Mouse (Mus musculus) cerebellum, adult 18-20 months (tissue): ENCODE results near the gene Odf4.
"Not testable (repeated sequence)": the region's sequence is repeated elsewhere in the genome, so short reads cannot be mapped to it uniquely, and the experiment has no call there.

Experiments
- DNase-seq, 2 experiments: peaks; one replicate each; pipeline ENCODE4 v3.0.0; 2021

Odf4 gene

DNA sequence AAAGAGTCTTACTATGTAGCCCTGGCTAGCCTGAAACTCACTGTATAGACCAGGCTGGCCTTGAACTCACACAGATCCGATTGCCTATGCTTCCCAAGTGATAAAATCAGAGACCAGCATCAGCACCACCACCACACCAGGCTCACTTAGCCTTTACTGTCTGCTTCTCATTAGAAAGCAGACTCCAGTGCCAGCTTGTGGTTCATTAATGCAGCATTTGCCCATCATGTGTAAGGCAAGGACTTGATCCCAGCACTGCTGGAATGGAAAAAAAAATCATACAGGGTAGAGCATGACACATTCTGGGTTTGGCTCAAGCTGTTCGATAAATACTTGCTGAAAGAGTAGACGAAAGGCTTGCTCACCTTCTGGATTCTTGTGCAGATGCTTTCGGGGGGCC lies 19.1 kb upstream of the Odf4 start:
- DNase-seq = no peak

DNA sequence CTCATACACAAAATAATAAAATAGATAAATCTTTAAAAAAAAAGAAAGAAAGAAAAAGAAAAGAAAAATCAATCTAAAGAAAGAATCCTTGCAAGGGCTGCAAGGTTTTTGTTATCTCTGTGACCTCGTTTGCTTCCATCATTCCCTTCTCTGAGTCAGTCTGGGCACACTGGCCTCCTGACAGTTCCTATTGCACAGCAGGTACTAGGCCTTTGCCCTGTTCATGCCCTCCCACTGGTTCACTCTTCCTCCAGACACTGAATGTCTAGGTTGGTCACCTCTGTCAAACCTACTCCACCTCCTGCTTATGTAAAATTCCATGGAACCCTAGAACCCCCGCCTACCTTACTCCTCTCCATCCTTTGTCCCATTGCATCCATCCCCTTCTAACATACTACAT lies 18.4 kb upstream of the Odf4 start:
- no peak for DNase-seq

DNA sequence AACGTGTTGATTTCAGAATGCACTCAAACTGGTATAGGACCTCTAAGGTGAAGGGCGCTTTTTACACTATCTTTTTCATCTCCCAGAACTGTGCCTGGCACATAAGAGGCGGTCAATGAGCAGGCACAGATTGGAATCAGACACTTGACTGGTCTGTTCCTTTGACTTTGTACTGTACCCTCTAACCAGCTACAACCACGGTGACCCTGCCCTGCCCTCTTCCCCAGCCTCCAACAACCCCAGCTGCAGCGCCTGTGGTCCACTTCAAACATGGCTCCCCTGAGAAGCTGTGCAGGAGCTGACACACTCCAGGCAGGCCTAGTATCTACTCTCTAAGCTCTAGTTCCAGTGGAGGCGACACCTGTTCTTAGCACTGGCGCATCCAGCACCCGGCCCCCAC lies 15.8 kb upstream of the Odf4 start:
- no peak for DNase-seq

DNA sequence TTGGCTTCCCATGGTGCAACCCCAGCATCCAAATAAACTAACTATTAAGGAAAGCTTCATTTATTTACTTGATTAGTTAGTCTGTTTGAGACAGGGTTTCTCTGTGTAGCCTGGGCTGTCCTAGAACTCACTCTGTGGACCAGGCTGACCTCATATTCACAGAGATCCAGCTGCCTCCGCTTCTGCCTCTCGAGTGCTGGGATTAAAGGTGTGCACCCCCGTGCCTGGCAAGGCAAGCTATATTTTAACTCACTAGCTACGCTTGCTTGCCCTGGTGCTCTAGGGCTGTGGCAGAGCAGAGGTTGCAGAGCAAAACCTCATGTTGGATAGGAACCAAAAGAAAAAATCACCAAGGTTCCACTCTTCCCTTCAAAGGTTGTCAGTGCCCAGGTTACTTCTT lies 13.6 kb upstream of the Odf4 start:
- DNase-seq = no peak

DNA sequence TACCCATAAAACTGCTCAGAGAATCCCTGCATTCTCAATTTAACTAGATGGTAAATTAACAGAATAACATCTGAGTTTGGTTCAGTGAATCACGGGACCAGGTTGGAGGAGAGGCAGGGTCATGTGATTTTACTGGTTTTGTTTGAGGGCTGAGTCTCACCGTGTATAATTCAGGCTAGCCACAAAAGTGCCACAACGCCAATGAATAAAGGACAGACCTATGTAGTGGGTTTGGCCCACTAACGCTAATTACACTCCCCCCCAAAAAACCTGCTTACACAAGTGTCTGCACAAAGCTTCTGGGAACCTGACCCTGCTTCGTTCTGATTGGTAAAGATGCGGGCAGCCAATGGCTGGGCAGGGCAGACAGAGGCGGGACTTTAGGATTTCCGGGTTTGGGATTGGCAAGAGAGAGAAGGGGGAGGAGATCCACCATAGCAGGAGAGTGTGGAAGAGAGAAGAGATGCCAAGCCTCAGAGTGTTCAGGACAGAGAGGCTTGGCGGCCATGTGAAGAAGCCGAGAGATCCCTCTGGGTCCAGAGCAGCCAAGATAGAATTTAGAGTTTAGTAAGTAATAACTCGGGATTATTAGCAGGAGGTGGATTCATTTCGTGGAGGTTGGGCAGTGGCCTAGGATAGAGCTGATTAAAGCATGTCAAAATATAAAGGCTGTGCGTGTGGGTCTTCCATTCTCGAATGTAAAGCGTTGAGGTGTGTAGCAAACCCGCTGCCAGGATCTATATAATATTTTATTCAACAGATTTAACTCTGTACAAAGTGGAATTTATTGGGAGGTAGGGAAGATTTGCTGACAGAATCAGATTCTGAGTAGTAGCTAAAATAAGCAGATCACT lies 12.8 kb upstream of the Odf4 start:
- peak; percentile 84 to 95 for DNase-seq

DNA sequence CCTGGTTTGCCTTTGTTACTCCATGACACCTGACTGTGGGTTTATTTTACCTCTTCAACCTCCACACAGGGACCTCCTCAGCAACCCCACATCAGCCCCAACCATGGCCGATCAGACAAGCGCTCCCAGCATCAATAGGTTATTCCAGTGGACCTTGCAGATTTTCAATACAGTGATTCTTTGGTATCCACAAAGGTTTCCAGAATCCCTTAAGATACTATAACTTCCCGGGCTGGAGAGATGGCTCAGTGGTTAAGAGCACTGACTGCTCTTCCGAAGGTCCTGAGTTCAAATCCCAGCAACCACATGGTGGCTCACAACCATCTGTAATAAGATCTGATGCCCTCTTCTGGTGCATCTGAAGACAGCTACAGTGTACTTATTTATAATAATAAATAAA lies 10.1 kb upstream of the Odf4 start:
- DNase-seq = not testable (repeated sequence)

DNA sequence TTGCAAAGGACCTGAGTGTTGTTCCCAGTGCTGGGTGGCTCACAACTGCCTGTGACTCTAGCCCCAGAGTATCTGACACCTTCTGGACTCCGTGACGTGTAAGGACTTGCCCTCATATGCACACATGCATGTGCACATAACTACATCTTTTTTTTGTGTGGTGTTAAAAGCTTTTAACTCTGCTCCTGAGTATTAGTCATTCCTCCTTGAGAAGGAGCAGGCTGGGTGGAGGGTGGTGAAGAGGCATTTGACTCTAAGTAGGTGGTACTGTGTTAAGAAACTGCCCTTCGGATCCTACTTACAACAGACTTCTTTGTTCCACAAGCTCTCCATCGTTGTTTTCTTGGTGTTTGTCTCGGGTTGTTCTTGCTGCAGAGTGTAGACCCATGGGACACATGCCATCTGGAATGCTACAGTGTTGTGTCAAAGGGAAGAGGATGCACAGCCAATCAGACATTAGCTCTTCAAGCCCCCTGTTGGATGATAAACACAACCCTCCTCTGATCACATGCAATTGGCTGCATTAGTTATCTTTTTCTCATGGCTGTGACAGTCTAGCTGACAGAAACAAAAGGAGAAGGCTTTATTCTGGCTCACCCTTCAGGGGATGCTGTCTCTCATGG lies 7.1 kb upstream of the Odf4 start:
- no peak for DNase-seq

DNA sequence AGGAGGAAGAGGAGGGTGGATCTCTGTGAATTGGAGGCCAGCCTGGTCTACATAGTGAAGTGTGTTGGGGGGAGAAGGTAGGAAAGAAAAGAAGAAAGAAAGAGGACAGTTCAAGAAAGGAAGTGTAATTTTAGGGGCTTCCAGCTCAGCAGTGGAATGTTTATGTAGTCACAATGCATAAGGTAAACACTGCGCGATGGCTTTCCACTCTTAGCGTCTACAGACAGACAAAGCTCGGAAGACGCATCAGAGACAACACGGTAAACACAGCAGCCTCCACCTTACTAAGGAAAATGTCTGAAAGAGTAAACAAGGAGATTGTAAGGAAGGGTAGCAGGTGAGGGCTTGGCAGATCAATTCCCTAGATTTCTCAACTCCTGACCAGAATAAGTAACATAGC lies 3.1 kb upstream of the Odf4 start:
- no peak for DNase-seq

DNA sequence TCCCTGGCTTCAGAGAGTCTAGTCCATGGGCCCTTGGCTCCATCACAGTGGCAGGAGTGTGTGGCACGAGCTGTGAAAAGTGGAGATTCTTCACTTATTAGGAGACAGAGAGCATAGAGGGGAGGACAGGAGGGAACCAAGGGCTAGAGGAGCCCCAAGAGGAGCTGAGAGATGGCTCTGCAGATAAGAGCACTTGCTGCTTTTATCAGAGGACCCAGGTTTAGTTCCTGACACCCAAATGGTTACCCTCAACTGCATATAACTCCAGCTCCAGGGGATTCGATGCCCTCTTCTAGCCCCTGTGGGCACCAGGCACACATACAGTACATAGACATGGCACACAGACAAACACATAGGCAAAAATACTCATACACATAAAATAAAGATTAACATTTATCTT lies 2.1 kb downstream of the Odf4 start:
- DNase-seq = no peak

DNA sequence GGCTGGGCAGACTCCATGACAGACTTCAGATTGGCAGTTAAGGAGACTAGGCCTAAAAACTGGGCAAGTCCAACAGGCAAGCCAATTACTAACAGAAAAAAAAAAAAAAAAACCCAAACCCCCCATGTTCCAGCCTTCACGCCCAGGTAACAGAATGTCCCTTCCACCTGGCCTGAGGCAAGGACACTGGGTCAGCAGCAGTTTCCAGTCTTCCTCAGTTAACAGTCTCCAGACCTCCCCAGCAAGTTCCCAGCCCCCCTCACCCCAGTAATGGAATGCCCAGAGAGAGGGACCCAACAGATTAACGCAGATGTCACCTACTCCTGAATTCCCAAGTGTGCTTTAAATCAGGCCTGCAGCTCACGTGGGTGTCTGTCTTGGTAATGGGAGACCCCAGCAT lies 3.7 kb downstream of the Odf4 start:
- DNase-seq = no peak

DNA sequence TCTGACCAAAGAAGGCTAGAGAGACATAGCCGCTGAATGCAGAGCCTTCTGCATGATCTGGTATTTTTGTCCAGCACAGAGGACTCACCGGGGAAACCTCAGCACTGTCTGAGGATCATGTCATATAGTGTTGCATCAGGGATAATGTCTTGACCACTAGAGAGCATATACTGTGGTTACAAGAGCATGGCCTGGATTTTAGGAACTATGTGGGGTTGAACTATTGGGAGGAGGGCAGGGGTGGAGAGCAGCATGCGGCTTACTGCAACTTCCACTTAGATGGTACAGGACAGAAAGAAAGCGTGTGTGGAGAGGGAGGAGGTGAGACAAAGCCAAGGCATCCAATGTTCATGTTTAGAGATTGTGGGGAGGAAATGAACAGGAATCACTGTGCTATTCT lies 12.3 kb downstream of the Odf4 start:
- DNase-seq = no peak

DNA sequence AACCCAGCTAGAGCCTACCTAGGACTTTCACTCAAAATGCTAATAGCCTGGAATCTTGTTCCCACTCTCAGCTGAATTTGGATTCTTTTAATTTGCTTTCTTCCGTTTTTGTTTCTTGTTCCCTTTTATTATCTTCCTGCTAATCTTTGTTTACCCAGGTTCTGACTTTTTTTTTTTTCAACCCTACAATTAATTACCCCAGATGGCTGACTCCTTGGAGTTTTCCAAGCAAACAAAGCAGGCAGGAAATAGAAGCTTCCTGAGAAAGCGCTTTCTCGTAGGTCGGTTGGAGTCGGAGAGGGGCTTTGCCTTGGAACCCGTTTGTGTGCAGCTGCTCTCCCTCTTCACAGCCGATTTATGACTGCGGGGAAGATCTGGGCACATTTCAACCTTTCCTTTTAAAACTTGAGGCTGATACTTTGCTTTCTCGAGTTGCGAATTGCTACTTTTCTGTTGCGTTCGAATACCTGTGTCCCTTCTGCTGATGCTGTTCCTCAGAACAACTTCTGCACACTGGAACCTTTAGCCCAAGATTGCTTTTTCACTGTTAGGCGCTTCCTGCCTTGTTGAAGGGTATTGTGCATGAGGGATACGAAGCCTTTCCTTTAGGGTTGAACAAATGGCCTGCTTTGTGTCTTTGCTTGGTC lies 15.2 kb downstream of the Odf4 start:
- no peak for DNase-seq

DNA sequence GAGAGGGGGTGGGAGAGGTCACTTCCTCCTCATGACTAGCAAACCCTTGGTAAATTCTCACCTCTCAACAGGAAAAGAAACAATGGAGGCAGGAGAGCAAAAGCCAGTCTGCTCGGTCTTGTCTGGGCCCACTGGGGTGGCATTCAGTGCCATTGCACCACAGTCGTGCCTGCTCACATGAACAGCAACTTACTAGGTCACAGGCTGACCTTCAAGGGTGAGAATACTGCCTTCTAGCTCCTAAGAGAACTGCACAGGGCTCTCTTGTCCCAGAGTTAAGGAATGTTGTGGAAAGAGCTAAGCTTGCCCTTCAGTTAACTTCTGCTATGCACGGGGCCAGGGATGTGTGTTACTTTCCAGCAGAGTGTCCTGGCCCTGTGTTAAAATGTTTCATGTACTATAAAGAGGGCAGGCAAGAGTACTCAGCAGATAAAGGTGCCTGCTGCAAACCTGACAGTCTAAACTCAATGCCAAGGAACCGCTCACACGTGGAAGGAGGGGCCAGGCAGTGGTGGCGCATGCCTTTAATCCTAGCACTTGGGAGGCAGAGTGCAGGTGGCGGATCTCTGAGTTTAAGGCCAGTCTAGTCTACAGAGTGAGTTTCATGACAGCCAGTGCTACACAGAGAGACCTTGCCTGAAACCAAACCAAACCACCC lies 17.9 kb downstream of the Odf4 start:
- no peak for DNase-seq

DNA sequence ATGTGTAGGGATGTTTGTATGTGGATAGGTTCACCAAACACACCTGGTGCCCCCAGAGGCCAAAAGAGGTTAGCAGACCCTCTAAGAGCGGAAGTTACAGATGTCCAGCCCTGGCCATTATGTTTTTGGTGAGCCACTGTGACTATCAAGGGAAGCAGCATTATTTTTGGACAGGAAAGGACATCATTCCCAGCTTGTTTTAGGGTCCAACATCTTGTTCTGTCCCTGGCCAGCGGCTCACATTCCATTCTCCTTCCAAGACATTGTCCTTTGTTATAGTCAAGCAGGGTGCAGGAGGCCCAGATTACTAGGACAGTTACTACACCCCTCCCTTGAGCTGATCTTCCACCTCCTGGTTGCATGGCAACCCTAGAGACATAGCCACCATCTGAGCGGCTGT lies 19.6 kb downstream of the Odf4 start:
- DNase-seq = no peak

DNA sequence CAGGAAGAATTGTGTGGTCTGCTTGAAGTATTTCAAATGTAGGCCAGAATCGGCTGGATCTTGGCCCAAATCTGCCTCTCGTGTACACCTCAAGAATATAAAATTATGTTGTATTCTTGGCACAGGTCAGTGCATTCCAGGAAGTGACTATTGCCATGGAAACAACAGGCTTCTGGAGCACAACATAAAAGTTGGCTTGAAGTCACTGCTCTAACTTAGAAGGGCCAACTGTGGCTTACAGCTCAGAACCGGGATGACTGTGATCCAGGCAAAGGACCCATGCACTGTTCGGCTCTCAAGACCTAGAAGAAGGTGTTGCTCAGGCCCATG lies 20.5 kb downstream of the Odf4 start:
- no peak for DNase-seq

DNA sequence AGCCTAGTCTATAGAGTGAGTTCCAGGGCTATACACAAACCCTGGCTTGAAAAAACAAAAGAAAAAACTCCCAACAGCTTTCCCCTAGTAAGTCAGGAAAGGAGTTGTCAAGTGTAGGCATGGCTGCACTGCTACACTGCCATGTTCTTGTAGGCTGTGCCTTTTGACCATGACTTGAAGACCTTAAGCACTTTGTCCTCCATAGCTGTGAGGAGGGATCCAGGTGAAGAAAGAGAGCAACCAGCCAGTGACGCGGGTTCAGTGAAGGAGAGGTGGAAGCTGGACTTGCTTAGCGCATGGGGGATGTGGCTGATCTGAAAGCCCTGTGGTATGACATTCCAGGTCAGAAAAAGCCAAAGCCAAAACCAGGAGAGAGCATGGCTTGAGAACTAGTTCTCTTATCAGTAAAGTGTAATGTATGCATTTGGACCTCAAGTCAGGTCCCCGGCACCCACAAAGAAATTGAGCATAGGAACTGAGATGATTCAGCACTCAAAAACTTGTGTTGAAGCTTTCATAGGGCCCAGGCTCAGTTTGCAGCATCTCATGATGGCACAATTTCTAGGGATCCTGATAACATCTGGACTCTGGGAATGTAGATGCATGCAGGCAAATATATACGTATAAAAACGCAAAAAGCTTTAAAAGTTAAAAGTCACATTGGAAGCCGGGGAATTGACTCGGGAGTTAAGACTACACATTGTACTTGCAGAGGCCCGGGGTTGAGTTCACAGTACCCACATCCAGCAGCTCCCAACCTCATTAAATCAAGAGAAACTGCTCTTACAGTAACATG lies 21.0 kb downstream of the Odf4 start:
- DNase-seq = no peak

DNA sequence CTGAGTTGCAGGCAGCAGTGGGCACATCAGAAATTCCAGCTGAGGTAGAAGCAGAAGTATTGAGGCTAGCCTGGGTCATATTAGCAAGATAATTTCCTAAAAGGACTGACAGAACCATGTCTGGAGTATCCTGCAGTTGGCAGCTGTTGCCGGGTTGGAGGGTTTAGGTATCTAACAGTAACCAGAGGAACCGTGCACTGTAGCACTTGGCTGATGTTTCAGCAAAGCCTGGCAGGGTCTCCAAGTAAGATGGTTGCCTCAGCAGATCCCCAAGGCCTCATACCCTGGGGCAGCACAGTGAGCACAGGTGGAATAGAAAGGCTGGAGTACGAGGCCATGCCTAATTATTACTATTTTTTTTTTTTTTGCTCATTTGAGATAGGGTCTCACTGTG lies 21.7 kb downstream of the Odf4 start:
- DNase-seq = no peak

DNA sequence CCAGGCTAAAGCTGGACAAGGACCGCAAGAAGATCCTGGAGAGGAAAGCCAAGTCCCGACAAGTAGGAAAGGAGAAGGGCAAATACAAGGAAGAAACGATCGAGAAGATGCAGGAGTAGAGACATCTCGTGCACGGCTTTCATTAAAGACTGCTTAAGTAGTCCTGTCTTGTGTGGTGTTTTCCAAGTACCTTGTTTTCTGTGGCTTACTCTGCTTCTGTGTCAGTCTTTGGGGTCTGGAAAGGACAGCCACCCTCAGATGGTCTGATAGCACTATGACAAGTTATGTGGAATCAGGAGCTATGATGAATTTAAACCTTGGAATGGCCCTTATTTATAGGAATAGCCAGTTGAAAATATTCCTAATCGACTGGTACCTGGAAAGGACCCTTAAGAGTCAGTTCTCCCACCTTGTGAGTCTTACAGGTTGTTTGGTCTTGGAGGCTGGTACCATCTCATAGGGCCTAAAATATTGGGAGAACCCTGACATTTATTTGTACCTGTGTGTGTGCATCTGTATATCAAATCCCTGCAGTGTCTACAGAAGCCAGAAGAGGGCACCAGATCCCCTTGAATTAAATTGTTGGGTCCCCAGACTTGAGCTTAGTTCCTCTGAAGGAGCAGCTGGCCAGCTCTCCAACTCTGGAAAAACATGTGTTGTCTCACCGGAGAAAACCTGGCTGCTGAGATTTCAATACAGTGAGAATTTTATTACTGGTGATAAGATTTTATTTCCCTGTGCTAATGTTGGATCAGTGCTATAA lies 22.3 kb downstream of the Odf4 start:
- DNase-seq = peak; percentile 72 to 79

DNA sequence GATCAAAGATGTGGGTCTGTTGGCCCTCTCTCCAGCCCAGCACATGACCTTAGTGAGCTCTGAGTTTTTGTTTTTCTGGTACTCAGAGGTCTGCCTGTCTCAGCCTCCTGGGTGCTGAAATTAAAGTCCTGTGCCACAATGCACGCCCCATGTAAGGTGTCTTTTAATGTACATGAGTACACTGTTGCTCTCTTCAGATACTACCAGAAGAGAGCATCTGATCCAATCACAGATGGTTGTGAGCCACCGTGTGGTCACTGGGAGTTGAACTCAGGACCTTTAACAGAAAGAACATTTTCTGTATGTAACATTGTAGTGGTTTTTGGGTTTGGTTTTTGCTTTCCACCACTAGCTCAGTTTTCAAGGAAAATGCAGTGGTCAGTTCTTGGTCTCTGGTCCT lies 23.1 kb downstream of the Odf4 start:
- DNase-seq = no peak

DNA sequence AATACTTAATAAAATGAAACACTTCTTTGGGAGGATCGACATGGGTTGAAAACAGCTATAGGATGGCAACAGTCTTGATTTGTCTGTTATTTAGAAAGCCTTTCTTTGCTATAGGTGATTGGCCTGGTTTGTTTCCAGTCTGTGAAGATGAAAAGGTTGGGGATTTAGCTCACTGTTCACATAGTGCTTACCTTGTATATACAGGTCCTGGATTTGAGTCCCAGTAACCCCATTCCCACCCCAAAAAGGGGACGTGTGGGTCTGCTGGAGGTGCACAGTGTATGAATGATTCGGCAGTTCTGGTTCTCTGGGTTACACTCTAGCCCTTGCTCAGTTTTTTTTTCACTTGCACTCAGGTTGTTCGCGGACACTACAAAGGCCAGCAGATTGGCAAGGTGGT lies 24.1 kb downstream of the Odf4 start:
- DNase-seq = no peak

DNA sequence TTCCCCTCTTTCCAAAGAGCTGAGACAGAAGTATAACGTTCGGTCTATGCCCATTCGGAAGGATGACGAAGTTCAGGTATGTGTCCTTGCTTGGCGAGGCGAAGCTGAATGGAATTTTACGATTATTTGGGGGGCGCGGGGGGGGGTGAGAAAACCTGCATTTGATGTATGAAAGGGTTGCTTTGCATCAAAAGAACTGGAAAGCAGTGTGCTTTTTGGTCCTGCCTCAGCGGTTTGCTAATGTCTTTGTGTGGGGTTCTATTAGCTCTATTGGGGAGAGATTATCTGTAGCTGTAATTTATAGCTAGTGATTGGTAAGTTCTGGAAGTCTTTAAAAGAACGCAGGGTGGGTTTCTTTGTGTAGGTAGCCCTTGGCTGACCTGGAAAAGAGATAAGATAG lies 24.5 kb downstream of the Odf4 start:
- no peak for DNase-seq

DNA sequence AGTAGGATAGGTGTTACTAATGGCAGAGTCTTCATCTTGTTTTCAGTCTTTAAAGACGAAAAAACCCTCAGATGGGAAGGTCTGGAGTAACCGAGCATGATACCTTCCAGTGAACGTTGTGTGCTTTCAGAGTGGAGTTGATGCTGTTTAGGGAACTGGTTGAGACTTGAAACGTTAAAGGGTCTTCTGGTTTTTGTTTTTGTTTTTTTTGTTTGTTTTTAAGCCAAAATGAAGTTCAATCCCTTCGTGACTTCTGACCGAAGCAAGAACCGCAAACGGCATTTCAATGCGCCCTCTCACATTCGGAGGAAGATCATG lies 24.9 kb downstream of the Odf4 start:
- DNase-seq = no peak
